ENCODE assay signal across 12 mouse cellular contexts in genomic region chr17:71159720-71160119, GRCm38 (mm10). TPM values are rescaled to one million over a fixed set of nuclear protein-coding genes. Genes with fewer than 3 reads are reported as not detected.
A peak's percentile ranks its signal among the peaks of the same experiment; 100 is the strongest.
DNase-seq lines count a peak whose midpoint lies in the region; ATAC-seq and TF ChIP-seq lines count a peak whose summit lies in the region.
"Had no signal": no experiment of that assay in that cellular context is flagged by ENCODE, and none has a peak within 500 bp of the region (broad histone marks: within the 10 kb centered on the region; RNA-seq: fewer than 3 reads in every experiment).

No protein-coding gene starts in this region.

- ATAC-seq in forebrain, embryonic 12.5 days (ENCODE audit: low FRiP score) = no peak
- no peak for ATAC-seq in forebrain, embryonic 15.5 days (replicated peaks)
- ATAC-seq in kidney, postnatal 0 days (replicated peaks; ENCODE audit: low FRiP score, low read depth) = no peak
- no peak for ATAC-seq in limb, embryonic 11.5 days (ENCODE audit: insufficient number of reproducible peaks, low FRiP score, low TSS enrichment, low read depth)
- ATAC-seq: activated CD4-positive, CD25-positive, alpha-beta regulatory T cell, adult 4 months had no signal

- H3K4me1 ChIP-seq in forebrain, embryonic 12.5 days = peaks cover 10% of the 10 kb centered on the region
- peaks cover 11% of the 10 kb centered on the region; the same call in 1 of the 2 replicates for H3K4me1 ChIP-seq in forebrain, embryonic 15.5 days
- H3K4me1 ChIP-seq in kidney, postnatal 0 days (replicated peaks; ENCODE audit: insufficient read depth, low read length) = peaks cover 16% of the 10 kb centered on the region; the same call in 1 of the 2 replicates
- peaks cover 33% of the 10 kb centered on the region for H3K4me1 ChIP-seq in embryonic facial prominence, embryonic 10.5 days
- peaks cover 7% of the 10 kb centered on the region for H3K4me1 ChIP-seq in limb, embryonic 11.5 days (ENCODE audit: control insufficient read depth, insufficient read depth, low read length)

- no peak overlapping the region for H3K4me3 ChIP-seq in forebrain, embryonic 12.5 days (replicated peaks)
- H3K4me3 ChIP-seq in forebrain, embryonic 15.5 days = no peak overlapping the region
- H3K4me3 ChIP-seq in kidney, postnatal 0 days (replicated peaks; ENCODE audit: low read depth, low read length) = no peak overlapping the region
- no peak overlapping the region for H3K4me3 ChIP-seq in embryonic facial prominence, embryonic 10.5 days
- no peak overlapping the region for H3K4me3 ChIP-seq in limb, embryonic 11.5 days (ENCODE audit: low read depth, low read length)

- 67% methylated on average over 8 of the region's 8 CpGs for WGBS in forebrain, embryonic 12.5 days
- 59% methylated on average over 8 of the region's 8 CpGs for WGBS in forebrain, embryonic 15.5 days
- 69% methylated on average over 8 of the region's 8 CpGs for WGBS in kidney, postnatal 0 days
- 48% methylated on average over 8 of the region's 8 CpGs for WGBS in embryonic facial prominence, embryonic 10.5 days
- WGBS in limb, embryonic 11.5 days = 43% methylated on average over 8 of the region's 8 CpGs

- H3K36me3 ChIP-seq in forebrain, embryonic 12.5 days (replicated peaks) = no peaks in the 10 kb centered on the region
- no peaks in the 10 kb centered on the region for H3K36me3 ChIP-seq in forebrain, embryonic 15.5 days
- no peaks in the 10 kb centered on the region for H3K36me3 ChIP-seq in kidney, postnatal 0 days (ENCODE audit: insufficient read depth, low read length)
- no peaks in the 10 kb centered on the region for H3K36me3 ChIP-seq in embryonic facial prominence, embryonic 10.5 days (replicated peaks)
- no peaks in the 10 kb centered on the region for H3K36me3 ChIP-seq in limb, embryonic 11.5 days (ENCODE audit: control insufficient read depth, insufficient read depth, low read length)
- H3K36me3 ChIP-seq: G1E had no signal

- H3K27me3 ChIP-seq in forebrain, embryonic 12.5 days = no peaks in the 10 kb centered on the region
- no peaks in the 10 kb centered on the region for H3K27me3 ChIP-seq in forebrain, embryonic 15.5 days
- no peaks in the 10 kb centered on the region for H3K27me3 ChIP-seq in kidney, postnatal 0 days (ENCODE audit: insufficient read depth, low read length)
- H3K27me3 ChIP-seq in embryonic facial prominence, embryonic 10.5 days (replicated peaks; ENCODE audit: low read depth, poor library complexity, severe bottlenecking) = no peaks in the 10 kb centered on the region
- H3K27me3 ChIP-seq in limb, embryonic 11.5 days (ENCODE audit: control insufficient read depth, insufficient read depth, low read length) = no peaks in the 10 kb centered on the region

- 0 out of 2 replicates have a peak overlapping the region, but pooled peaks have one; percentile 33 for H3K27ac ChIP-seq in forebrain, embryonic 12.5 days
- H3K27ac ChIP-seq in forebrain, embryonic 15.5 days (replicated peaks) = no peak overlapping the region
- H3K27ac ChIP-seq in kidney, postnatal 0 days = peak overlapping the region; percentile 84
- H3K27ac ChIP-seq in embryonic facial prominence, embryonic 10.5 days (replicated peaks) = peak overlapping the region; percentile 76
- H3K27ac ChIP-seq in limb, embryonic 11.5 days (replicated peaks; ENCODE audit: low read depth, low read length) = peak overlapping the region; percentile 79

- H3K9me3 ChIP-seq in forebrain, embryonic 12.5 days = no peaks in the 10 kb centered on the region
- no peaks in the 10 kb centered on the region for H3K9me3 ChIP-seq in forebrain, embryonic 15.5 days
- no peaks in the 10 kb centered on the region for H3K9me3 ChIP-seq in kidney, postnatal 0 days (replicated peaks; ENCODE audit: low read length)
- H3K9me3 ChIP-seq in embryonic facial prominence, embryonic 10.5 days = no peaks in the 10 kb centered on the region
- no peaks in the 10 kb centered on the region for H3K9me3 ChIP-seq in limb, embryonic 11.5 days (ENCODE audit: control insufficient read depth, low read length)
- H3K9me3 ChIP-seq: G1E had no signal

- H3K4me2 ChIP-seq in forebrain, embryonic 12.5 days = no peak overlapping the region
- no peak overlapping the region for H3K4me2 ChIP-seq in forebrain, embryonic 15.5 days (replicated peaks)
- no peak overlapping the region for H3K4me2 ChIP-seq in kidney, postnatal 0 days (ENCODE audit: low read length)
- H3K4me2 ChIP-seq in limb, embryonic 11.5 days (ENCODE audit: low read depth, severe bottlenecking) = no peak overlapping the region

- TF ChIP-seq CTCF in kidney, postnatal 0 days (IDR thresholded peaks at IDR 0.05; ENCODE audit: low read depth) = no peak

- no peak overlapping the region for H3K9ac ChIP-seq in forebrain, embryonic 12.5 days
- H3K9ac ChIP-seq in forebrain, embryonic 15.5 days (replicated peaks) = no peak overlapping the region
- H3K9ac ChIP-seq in kidney, postnatal 0 days (ENCODE audit: low read depth, low read length) = no peak overlapping the region
- no peak overlapping the region for H3K9ac ChIP-seq in limb, embryonic 11.5 days (ENCODE audit: low read length)

- no peak for DNase-seq in kidney, postnatal 0 days (ENCODE audit: low spot score)
- no peak for DNase-seq in kidney, postnatal 14 days
- peak; percentile 34 for DNase-seq in embryonic facial prominence, embryonic 10.5 days (ENCODE audit: low spot score)
- DNase-seq in limb, embryonic 11.5 days (ENCODE audit: low spot score) = no peak
- no peak for DNase-seq in thymus, postnatal 14 days
- DNase-seq in spleen, postnatal 14 days (ENCODE audit: low spot score in 2 of 2) = no peak
- DNase-seq: cerebellum, adult 2 months; thymus, adult 18-20 months had no signal

RNA-seq across cellular contexts. Expression of gene Lpin2, which starts 22.6 kb away (rescaled TPM):
- 41.5 and 45.3 TPM in 2 replicates for polyA plus RNA-seq in forebrain, embryonic 12.5 days (2016; fragmentation: Nextera tagmentation; extraction: Ambion mirVana)
- 35.9 and 38.4 TPM in 2 replicates for polyA plus RNA-seq in forebrain, embryonic 15.5 days (2015; fragmentation: Nextera tagmentation; extraction: Ambion mirVana)
- 45.6 and 47.1 TPM in 2 replicates for polyA plus RNA-seq in kidney, postnatal 0 days (2015; fragmentation: Nextera tagmentation; extraction: Ambion mirVana)
- 42.1 and 45.2 TPM in 2 replicates for polyA plus RNA-seq in embryonic facial prominence, embryonic 10.5 days (2016; fragmentation: Nextera tagmentation; extraction: Ambion mirVana)
- polyA plus RNA-seq in limb, embryonic 11.5 days (2014; fragmentation: Nextera tagmentation; extraction: Ambion mirVana) = 48.1 and 54.8 TPM in 2 replicates
